Mouse (Mus musculus) liver, embryonic 14.5 days (tissue): Measurements from ENCODE around the gene Arfip1. TPM values are rescaled to one million over a fixed set of nuclear protein-coding genes. Genes with fewer than 3 reads are reported as not detected.

Experiments used
- ATAC-seq: fragments of 200-750 bp; cut with Nextera tagmentation; 2 replicates; pipeline ENCODE4 v1.8.0; 2017; ENCODE audit warnings: moderate number of reproducible peaks, mild to moderate bottlenecking, moderate library complexity; ENCODE audit not compliant: insufficient read depth
- DNase-seq, 3 experiments: peaks; one replicate each; pipeline ENCODE4 v3.0.0-alpha.2; 2012 to 2013; ENCODE audit warnings: low read depth in 3 of 3, low spot score in 3 of 3
- H3K27ac ChIP-seq: fragments of 300-500 bp; sonication (generic); 2 replicates; pipeline ENCODE4 v1.5.1; 2014; ENCODE audit warnings: moderate library complexity, mild to moderate bottlenecking, control low read depth, inconsistent platforms
- H3K27me3 ChIP-seq: fragments of 300-500 bp; sonication (generic); 2 replicates; pipeline ENCODE4 v1.6.1; 2014; ENCODE audit warnings: mild to moderate bottlenecking, low read length, moderate library complexity; ENCODE audit not compliant: control insufficient read depth, insufficient read depth
- H3K36me3 ChIP-seq: fragments of 300-500 bp; sonication (generic); replicated peaks from 2 replicates; pipeline ENCODE4 v1.6.1; 2014; ENCODE audit warnings: low read depth; ENCODE audit not compliant: control insufficient read depth, insufficient read depth
- H3K4me1 ChIP-seq, 2 experiments: fragments of 200-500 bp in 1 of 2; fragments of 300-500 bp in 1 of 2; sonication (generic) in 1 of 2; replicated peaks; 2 replicates each; pipeline ENCODE4 v1.6.1; 2012 to 2014; ENCODE audit warnings: antibody characterized with exemption in 1 of 2, inconsistent platforms in 1 of 2, low read length in 1 of 2; ENCODE audit not compliant: control insufficient read depth in 2 of 2, insufficient read depth in 2 of 2
- H3K4me2 ChIP-seq: fragments of 300-500 bp; sonication (generic); 2 replicates; pipeline ENCODE4 v1.6.1; 2014; ENCODE audit warnings: low read depth, mild to moderate bottlenecking, control low read depth, moderate library complexity
- H3K4me3 ChIP-seq, 2 experiments: fragments of 200-500 bp in 1 of 2; fragments of 300-500 bp in 1 of 2; sonication (generic) in 1 of 2; 2 replicates each; pipeline ENCODE4 v1.5.1; 2012 to 2014; ENCODE audit warnings: low read depth in 2 of 2, low read length in 2 of 2, mild to moderate bottlenecking in 2 of 2, control low read depth in 1 of 2, inconsistent platforms in 1 of 2, moderate library complexity in 1 of 2; ENCODE audit not compliant: insufficient read depth in 1 of 2
- H3K9ac ChIP-seq: fragments of 300-500 bp; sonication (generic); replicated peaks from 2 replicates; pipeline ENCODE4 v1.6.1; 2014; ENCODE audit warnings: mild to moderate bottlenecking, control low read depth, moderate library complexity
- H3K9me3 ChIP-seq: fragments of 300-500 bp; sonication (generic); 2 replicates; pipeline ENCODE4 v1.6.1; 2016; ENCODE audit warnings: low read length, mixed read lengths; ENCODE audit not compliant: control insufficient read depth
- CTCF ChIP-seq: IDR thresholded peaks from 2 replicates; pipeline ENCODE4 v1.5.1; 2016; ENCODE audit warnings: antibody characterized with exemption, low read depth, control low read depth
- EP300 ChIP-seq: IDR thresholded peaks from 2 replicates; pipeline ENCODE4 v1.6.1; 2016; ENCODE audit warnings: antibody characterized with exemption, low read depth
- WGBS: fragments of 180-500 bp; shearing (Covaris S2); extraction: QIAGEN DNeasy Blood & Tissue Kit; methylation state at CpG from one replicate; pipeline ENCODE4 v1.1.7; 2014; ENCODE audit not compliant: insufficient replicate concordance; 5-methylcytosine and 5-hydroxymethylcytosine counted together
- polyA plus RNA-seq, 2 experiments: library from polyadenylated mRNA; depleted of rRNA in 1 of 2; stranded (reverse) in 1 of 2; unstranded in 1 of 2; fragments of >200 nt; fragmentation: Nextera tagmentation in 1 of 2; extraction: Ambion mirVana in 1 of 2; gene quantifications; 2 replicates each; pipeline versions ENCODE4 v1.2.1 to v1.2.3; 2012 to 2014

The Arfip1 gene
- polyA plus RNA-seq, 2 experiments, result 5.3 to 12.0 TPM

- ATAC-seq, result peak; percentile 11
- WGBS, result 4% methylated on average over 4 of the region's 4 CpGs
These were observed 114.3 kb downstream of the Arfip1 start for GRCm38 (mm10) chr3:84468111-84468453.

DNA sequence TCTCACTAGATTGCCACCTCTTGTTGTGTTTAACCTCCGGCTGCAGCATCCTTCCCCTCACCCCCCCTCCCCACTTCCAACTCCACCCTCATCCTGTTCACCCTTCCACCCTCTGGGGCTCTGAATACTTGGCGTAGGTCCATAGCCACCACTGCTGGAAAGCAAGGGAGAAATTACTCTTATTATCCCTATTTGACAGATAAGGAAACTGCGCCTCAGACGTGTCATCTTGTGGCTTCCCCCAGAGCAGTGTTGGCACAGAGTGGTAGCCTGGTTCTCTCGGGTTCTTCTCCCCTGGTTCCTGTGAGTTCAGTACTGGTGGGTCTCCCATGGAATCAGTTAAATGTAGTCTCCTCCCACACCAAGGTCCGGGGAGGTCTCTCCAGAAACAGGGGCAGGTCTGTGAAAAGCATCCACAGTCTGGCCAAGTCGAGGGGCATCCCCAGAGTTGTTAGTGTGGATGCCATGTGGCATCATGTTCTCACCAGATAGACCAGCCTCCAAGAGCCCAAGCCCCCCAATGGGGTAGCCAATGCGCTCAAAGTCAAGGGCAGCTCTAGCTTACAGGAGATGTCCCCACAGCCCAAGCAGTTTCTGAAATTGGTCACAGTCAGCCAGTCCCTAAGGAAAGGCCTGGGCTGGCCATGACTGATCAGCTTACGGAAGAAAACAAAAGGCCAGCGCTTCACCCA, 114.9 kb downstream of the Arfip1 start:
- no peak for DNase-seq
- Histone ChIP-seq H3K9ac (peak overlapping the region; percentile 16), H3K4me1 (peaks cover 71 to 73% of the 10 kb centered on the region in 2 experiments), H3K36me3 (peaks cover 61% of the 10 kb centered on the region), H3K27me3 (no peaks in the 10 kb centered on the region), H3K27ac (peak overlapping the region; percentile 75), H3K4me3 (peak overlapping the region in 1 of 2 experiments; percentile 30; a peak in 3 of 4 replicates), H3K9me3 (peaks cover 3% of the 10 kb centered on the region), H3K4me2 (peak overlapping the region; percentile 49)
- whole genome bisulfite sequencing, result 27% methylated on average over 10 of the region's 10 CpGs
- TF ChIP-seq CTCF (no peak), EP300 (no peak)
- ATAC-seq, result no peak

More at GRCm38 (mm10) chr3:84468111-84468453, 114.3 kb downstream of the Arfip1 start:
- Histone ChIP-seq H3K9me3 (peaks cover 3% of the 10 kb centered on the region), H3K27ac (peak overlapping the region; percentile 75), H3K4me2 (peak overlapping the region; percentile 49), H3K27me3 (no peaks in the 10 kb centered on the region), H3K4me3 (peak overlapping the region in 1 of 2 experiments; percentile 30; a peak in 3 of 4 replicates), H3K9ac (peak overlapping the region; percentile 37; the same call in 1 of the 2 replicates), H3K4me1 (peaks cover 76 to 78% of the 10 kb centered on the region in 2 experiments), H3K36me3 (peaks cover 63% of the 10 kb centered on the region)
- DNase-seq, result peak in 1 of 3 experiments; percentile 47
- no peak for TF ChIP-seq CTCF
- peak; percentile 86 for TF ChIP-seq EP300

DNA sequence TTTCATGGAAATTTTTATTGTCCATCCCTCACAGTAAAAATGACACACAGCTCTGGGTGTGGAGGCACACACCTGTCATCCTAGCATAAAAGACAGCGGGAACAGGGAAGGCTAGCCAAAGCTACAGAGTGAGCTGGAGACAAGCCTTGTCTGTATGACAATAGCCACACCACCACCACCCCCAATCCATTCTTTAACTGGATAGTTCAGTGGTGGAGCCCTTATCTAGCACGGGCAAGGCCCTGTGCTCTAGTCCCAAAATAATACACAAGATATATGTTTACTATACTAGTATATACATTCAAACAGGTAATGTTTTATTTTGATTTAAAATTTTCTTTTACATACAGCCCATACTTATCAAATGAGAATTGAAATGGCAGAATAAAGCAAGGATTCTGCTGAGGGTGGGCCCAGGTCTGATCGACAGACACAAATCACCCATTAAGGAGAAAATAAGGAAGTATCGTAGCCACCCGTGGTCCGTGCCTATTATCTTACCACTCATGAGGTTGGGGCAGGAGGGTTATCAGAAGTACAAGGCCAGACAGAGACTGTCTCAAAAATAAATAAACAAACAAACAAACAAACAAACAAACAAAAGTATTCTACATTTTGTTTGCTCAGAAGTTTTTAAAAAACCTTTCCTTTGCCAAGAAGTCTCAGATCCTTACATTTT, 116.5 kb downstream of the Arfip1 start:
- peaks cover 73% of the 10 kb centered on the region in 2 experiments for H3K4me1 ChIP-seq
- no peak for ATAC-seq
- no peak for TF ChIP-seq CTCF
- TF ChIP-seq EP300, result peak; percentile 39; the same call in 1 of the 2 replicates
- H3K4me2 ChIP-seq, result peak overlapping the region; percentile 49
- peak in 1 of 3 experiments; percentile 28 for DNase-seq
- peaks cover 56% of the 10 kb centered on the region for H3K36me3 ChIP-seq
- peaks cover 3% of the 10 kb centered on the region for H3K9me3 ChIP-seq
- peak overlapping the region in 1 of 2 experiments; percentile 9; a peak in 1 of 4 replicates for H3K4me3 ChIP-seq
- 13% methylated on average over 6 of the region's 6 CpGs for WGBS
- no peaks in the 10 kb centered on the region for H3K27me3 ChIP-seq
- peak overlapping the region; percentile 58 for H3K27ac ChIP-seq
- peak overlapping the region; percentile 38; the same call in 1 of the 2 replicates for H3K9ac ChIP-seq

GRCm38 (mm10) chr3:84461687-84462086, 120.7 kb downstream of the Arfip1 start:
- DNase-seq, result no peak
- peaks cover 43% of the 10 kb centered on the region for H3K36me3 ChIP-seq
- H3K4me1 ChIP-seq, result peaks cover 54 to 57% of the 10 kb centered on the region in 2 experiments
- H3K9me3 ChIP-seq, result no peaks in the 10 kb centered on the region
- peak; percentile 56 for ATAC-seq
- H3K4me3 ChIP-seq, result no peak overlapping the region
- no peaks in the 10 kb centered on the region for H3K27me3 ChIP-seq
- H3K9ac ChIP-seq, result no peak overlapping the region
- H3K27ac ChIP-seq, result peak overlapping the region; percentile 89
- peak overlapping the region; percentile 58 for H3K4me2 ChIP-seq
- WGBS, result 35% methylated on average over 4 of the region's 4 CpGs
- TF ChIP-seq CTCF (no peak), EP300 (no peak)

DNA sequence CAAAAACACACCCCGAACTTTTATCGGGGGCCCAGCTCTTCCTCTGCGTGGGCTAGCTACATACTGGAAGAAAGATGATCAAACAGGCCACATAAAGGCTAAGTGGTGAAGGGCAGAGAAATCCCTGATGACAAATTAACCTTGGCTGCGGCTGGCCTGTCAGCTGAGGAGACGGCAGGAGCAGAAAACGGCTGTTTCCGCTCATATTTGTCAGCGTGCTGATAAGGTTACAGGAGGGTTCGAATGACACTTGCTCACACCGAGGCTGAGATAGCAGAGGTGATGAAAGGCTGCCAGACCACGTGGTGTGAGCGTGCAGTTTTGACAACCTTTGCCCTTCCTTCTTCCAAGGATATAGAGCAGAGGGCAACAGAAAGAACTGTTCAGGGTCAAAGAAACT, 121.5 kb downstream of the Arfip1 start:
- ATAC-seq (peak; percentile 88), DNase-seq (peak; percentile 68 to 78 (median 71))
- TF ChIP-seq CTCF (no peak), EP300 (peak; percentile 84)
- H3K36me3 ChIP-seq, result peaks cover 51% of the 10 kb centered on the region
- H3K4me1 ChIP-seq, result peaks cover 54 to 59% of the 10 kb centered on the region in 2 experiments
- H3K9me3 ChIP-seq, result no peaks in the 10 kb centered on the region
- peak overlapping the region in 1 of 2 experiments; percentile 9; a peak in 2 of 4 replicates for H3K4me3 ChIP-seq
- peak overlapping the region; percentile 58 for H3K4me2 ChIP-seq
- peak overlapping the region; percentile 52 for H3K9ac ChIP-seq
- peak overlapping the region; percentile 89 for H3K27ac ChIP-seq
- no peaks in the 10 kb centered on the region for H3K27me3 ChIP-seq
- WGBS, result 4% methylated on average over 12 of the region's 12 CpGs
